Mouse (Mus musculus) inflammation-experienced regulatory T-cells, adult 6 months (primary cell): ENCODE data around the gene Spag17. TPM values are rescaled to one million over a fixed set of nuclear protein-coding genes. Genes with fewer than 3 reads are reported as not detected.

Source experiments
- ATAC-seq: one replicate; pipeline ENCODE4 v1.8.0; 2017
- polyA plus RNA-seq, 3 experiments: library from polyadenylated mRNA; unstranded; fragments of 100-300 nt; shearing (Covaris generic); gene quantifications; one replicate each; pipeline ENCODE4 v1.2.1; 2017

Gene Spag17
- polyA plus RNA-seq, 3 experiments from 2014 or later = not detected

DNA sequence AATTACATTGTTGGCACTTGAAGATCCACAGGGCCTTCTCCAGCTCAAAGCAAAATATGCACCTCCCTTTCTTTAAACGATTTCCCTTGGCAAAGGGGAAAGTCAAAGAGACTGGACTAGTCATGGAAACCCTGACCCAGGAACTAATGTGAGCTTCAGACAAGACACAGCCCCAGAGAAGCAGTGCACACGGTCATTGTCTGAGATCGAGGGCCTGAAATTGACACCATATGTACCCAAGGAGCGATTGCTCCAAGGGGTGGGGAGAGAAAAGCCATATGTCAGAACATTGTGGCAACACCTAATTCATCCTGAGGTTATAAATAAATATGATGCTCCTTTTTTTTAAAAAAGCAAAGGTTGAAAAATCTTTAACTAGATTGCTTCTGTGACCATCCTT, 80.7 kb downstream of the Spag17 start:
- ATAC-seq = no peak

DNA sequence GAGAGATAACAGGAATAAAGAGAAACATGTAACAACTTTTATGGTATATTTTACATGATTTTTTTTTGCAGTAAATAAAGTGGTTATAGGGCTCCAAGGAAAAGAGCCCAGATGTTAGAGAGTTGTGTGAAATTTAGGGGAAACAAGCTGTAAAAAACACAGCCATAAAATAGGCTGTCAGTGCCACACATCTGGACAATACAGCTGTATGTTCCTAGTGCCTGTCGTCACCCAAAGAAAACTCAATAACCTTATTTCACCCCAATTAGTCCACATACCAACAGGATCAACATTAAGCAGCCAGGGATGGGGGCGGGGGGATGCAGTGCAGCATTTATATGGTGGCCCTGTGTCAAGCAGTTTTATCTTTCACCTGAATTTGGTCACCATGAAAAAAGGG, 81.1 kb downstream of the Spag17 start:
- no peak for ATAC-seq

DNA sequence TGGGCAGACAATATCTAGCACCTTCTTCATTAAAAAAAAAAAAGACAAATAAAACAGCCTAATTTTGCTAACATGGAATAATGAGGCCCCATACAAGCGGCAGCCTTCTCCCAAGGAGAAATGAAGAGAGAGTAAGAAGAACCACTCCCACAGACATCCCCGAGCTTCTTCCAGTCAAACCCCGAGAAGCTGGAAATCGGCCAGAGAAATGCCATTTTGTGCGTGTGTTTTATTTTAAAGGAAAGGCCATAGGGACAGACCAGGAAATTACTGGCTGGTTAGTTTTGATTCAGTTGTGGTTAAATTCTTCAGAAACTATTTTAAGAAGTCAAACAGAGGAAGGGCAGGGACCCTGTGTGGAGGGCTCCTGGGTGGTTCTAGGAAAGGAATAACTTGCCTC, 85.6 kb downstream of the Spag17 start:
- no peak for ATAC-seq

DNA sequence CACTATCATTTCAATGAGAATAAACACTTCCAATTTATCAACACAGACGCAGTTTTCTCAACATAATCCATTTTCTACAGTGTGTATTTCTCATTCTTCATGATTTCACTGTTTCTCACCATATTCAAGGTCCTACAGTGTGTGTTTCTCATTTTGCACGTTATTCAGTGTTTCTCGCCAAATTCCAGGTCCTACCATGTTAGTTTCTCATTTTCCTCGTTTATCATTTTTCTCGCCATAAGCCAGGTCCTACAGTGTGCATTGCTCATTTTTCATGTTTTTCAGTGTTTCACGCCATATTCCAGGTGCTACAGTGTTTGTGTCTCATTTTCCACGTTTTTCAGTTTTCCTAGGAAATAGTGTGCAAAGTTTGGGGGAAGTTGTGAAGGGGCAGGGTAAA, 95.8 kb downstream of the Spag17 start:
- no peak for ATAC-seq

DNA sequence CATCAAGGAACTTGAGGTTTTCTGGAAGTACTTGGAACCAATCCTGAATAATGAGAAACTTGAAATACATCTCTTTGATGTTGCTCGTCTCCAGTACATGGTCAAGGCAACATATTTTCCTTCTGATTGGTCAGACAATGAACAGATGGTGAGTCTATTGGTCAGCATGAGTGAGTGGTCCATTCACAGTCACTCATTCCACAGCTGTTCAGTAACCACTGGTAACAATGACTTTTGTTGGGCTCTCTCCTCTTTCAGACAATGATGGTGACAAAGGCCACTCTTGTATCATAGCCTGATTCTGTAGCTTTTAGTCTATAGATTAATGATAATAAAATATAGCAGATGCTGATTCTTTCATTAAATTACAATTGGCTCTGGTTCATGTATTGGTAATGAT, 119.5 kb downstream of the Spag17 start:
- ATAC-seq = no peak

DNA sequence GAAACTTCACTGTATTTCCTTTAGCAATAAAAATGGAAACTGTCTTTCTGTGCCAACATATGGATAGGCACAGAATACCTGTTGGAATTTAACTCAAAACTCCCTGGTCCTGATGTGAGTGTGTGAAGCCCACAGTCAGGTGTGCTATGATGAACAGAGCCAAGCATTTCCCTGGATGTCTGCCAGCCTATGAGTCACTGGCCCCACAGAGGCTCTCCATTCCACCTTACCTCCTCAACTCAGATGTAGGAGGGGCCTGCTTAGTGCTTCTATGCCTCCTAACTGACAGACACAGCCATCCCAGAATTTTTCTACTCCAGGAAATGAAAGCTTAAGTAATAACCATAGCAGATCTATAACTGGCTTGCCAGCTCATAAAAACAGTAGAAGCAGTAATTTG, 124.6 kb downstream of the Spag17 start:
- ATAC-seq = no peak

DNA sequence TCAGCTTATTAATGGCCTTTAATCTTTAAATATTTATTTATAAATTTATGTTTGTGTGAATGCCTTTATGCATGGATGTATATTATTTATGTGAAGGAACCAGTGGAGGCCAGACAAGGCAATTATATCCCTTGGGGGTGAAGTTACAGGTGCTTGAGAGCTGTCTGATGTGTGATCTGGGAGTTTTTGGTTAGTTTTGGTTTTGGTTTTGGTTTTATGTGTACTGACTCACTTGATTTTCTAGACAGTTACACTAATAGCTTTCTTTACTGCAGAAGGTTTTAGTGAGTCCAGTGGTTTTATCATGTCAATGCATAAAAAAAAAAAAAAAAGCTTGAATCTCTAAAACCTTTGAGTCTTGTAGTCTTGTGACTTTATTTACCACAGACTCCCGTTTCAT, 128.9 kb downstream of the Spag17 start:
- no peak for ATAC-seq

DNA sequence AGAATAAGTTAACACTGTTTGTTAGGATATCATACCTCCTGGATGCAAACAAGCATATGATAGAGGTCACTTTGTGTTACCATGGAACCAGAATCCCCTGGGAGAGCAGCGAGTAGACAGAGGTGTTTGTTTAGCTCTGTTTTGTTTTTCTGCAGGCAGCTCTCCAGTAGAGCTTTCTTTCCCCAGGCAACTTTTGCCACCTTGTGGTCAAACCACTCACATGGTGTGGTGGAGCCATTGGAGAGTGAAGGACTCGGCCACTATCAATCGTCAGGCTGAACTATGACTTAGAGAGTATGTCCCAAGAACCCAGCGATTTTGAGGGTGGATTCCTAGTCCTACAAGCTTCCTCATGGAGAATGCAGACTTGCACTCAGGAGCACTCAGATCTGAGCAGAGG, 146.1 kb downstream of the Spag17 start:
- ATAC-seq = no peak

DNA sequence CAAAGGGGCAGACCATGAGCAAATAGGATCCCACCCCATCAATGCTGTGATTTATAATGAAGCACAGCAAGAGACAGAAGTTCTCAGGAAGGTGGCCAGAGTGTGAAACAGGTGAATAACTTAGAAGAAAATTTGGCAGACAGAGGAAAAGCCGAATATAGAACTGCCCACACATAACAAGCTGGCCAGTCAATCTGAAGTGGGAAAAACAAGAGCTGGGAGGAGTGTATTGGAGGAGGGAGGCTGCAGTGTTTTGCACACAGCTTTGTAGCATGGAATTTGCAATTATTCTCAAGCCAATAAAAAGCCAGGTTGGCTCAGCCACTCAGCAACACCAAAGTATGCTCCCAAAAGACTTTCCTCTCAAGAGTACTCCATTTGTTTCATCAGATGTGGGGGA, 147.8 kb downstream of the Spag17 start:
- no peak for ATAC-seq

DNA sequence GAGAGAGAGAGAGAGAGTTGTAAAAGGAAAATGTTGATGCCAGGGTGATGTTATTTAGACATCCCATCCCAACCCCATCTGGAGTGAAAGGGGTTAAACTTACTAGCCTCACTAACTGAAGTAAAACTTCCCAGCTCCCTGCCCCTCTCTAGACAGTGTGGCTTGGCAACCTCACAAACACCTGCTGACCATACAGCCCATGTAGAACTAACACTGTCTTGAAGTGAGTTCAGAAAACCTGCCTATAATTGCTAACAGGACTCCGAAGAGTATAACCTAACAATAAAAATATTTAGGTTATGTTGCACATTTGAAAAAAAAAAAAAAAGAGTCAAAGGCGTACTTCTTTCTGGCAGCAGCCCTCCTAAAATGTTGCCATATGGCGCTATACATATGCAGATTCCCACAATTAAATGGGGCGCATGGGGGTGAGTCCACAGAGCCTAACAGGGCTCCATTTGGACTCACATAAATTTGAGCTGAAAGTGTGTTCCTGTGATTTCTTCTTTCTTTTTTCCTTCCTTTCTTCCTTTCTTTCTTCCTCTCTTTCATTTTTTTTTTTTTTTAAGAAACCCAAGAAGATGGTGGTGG, 149.3 kb downstream of the Spag17 start:
- no peak for ATAC-seq

DNA sequence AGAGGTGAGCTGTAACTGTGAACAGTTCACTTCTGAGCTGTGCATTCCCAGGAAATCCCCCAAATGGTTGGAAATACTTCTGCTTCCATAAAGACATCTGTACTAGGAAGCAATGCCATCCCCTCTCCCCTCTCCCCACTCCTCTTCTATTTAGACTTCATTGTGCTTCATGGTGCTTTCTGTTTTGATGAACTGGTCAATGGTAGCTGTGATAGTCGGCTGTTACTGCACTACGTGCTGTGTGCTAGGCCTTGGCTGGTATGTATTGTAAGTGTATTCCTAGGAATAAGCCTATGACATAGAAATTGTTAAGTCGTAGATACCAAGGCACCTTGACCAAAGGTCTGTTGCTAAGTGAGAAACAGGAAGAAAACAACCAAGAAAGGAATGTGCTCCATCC, 149.9 kb downstream of the Spag17 start:
- ATAC-seq = no peak

DNA sequence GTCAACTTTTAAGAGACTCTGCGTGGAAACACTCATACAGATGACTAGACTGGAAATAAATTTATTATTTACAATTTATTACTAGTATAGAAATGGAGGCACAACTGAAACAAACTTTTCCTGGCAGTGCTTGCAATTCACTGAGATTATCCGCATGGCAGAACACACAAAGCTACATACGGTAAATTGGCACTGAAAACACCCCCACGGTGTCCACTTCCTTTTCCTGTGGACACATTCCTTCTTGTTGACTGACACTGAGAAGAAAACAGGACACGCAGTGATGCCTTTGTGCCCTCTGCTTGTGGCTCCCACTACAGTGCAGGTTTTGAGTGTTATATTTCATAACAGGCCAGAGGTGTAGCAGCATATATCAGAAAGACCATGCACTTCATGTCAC, 151.6 kb downstream of the Spag17 start:
- no peak for ATAC-seq

DNA sequence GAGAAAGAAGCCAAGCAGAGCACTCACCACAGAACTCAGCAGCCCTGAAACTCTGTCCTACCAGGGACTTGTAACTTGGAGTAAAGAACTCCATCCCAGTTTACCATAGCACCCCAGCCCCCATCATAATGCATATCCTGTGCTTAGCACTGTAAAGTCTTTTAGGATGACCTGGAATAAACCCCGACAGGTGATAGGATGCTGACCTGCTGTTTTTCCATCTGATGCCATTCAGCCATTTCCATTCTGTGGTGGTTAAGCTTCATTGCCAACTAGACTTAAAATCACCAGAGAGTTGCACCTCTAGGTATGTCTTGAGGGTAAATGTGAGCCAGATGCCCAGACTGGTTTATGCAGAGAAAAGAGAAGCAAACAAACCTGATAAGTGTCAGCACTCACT, 189.2 kb downstream of the Spag17 start:
- no peak for ATAC-seq

DNA sequence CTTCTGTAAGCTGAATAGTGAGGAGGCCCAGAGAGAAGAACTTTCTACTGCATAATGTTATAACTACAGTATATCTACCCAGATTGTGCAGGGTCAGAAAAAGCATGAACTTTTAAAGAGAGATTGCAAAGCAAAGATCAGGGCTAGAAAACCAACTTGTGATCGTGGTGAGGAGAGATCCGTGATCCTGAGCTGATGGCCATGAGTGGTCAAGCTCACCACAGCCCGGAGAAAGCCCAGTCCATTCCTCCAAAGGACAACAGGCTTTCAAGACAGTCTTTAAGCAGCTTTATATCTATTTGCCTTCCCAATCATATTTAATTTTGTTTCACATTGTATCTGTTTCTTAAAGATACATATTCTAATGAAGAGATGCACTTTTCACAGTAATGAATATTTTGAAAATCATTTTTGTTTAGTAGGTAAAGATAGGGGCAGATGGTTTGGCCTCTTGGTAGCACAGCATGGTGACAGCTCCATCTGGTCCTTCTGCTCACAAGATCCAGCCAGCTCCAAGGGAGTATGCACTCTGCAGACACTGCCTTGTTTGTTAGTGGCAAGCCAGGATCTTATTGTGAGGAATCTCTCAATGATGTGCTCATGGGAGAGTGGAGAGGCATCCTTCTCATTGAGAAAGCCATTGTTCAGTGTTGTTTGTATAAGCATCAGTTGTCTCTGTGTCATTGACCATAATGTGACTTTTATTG, 217.3 kb downstream of the Spag17 start:
- ATAC-seq = no peak

DNA sequence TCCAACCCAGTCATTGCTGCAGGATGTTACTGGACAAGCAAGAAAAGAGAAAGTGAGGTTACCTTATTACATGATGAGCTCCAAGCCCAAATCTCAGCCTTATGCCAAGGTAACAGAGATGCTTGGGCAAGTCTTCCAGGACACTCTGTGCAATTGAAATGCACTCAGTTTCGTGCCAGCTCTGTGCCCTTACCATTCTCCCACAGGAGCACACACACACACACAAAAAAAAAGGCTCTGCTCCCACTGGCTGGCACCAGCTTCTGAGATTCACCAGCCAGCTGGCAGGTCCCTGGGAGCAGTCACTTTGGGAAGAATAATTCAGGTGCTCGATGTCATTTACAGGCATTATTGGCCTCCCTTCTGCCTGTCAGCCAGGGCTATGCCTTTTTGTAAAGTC, 221.5 kb downstream of the Spag17 start:
- no peak for ATAC-seq

DNA sequence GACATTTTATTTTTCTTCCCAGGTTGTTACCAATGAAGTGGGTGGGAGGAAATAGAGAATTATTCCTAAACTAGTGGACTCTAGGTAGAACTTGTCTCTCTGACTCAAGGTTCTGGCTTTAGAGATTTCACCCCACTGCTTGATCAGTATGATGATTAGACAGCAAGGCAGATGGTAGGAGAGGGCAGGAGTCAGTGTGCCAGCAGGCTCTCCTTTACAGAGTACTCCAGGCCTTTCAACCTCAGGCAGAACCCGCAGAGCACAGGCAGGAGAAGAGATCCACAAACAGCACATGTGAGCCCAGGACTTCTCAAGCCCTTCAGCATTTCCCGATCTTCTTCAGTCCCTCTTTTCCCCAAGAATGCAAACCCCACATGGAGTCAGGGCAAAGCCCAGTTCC, 233.5 kb downstream of the Spag17 start:
- no peak for ATAC-seq

DNA sequence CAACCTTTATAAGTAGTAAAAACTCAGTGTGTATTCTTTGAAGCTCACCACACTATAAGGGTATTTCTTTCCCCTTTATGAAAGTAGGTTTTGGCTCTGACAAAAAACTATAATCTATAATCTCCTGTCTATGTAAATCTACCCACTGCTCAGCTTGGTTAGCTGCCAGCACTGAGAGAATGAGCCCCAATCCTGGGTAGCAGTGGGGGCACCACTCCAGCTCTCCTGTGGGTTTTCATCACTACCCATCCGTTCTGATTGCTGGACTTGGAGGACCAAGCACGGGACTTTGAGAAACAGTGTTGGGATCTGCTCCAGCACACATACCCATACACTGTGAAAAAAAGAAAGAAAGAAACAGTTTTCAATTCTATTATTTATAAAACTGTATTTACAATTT, 236.8 kb downstream of the Spag17 start:
- ATAC-seq = no peak

DNA sequence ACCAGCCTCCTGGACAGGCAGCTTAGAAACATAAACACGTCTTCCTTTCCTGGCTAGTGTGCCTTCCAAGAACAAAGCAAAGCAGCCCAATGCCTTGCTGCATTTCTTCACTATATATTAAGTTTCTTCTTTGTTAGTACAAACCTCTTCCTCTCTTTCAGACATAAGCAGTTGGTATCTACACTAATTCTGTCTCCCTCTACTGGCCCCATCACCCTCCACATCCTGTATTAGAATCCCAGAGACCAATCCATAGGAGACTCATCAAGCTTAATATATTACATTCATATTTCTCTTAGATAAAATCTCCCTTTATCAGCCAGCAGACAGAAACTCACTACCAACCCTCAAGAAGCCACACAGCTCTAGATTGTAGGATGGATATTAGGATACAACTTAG, 237.2 kb downstream of the Spag17 start:
- no peak for ATAC-seq

DNA sequence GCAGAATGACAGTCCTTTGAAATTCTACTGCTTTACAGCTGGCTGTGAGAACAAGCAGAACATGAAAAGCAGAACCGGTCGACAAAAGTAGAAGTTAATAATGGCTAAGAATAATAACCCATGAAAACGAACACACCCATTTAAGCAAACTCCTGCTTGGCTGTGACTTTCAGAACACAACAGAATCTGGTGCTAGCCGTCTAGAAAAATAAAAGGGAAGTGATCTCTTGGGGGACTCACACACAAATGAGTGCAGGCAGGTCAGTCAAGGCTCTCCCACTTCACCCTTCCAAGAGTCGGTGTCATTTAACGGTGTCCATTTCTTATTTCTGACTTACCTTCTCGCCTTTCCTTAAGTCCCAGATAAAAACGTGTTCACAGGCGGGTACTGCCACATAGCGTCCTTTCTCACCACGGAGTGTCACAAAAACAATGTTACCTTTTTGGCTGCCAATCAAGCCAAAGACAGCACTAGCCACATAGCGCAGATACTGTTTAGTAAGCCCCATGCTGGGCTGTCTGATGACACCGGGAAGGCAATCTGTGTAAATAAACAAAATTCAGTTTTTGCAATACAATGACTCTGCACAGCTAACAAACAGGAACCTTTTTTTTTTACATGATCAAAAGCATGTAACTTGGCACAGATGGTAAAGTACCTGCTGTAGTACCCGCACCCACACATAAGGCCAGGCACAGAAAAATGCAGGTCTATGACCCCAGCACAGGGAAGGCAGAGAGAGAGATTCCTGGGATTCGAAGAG, 275.7 kb downstream of the Spag17 start:
- no peak for ATAC-seq

DNA sequence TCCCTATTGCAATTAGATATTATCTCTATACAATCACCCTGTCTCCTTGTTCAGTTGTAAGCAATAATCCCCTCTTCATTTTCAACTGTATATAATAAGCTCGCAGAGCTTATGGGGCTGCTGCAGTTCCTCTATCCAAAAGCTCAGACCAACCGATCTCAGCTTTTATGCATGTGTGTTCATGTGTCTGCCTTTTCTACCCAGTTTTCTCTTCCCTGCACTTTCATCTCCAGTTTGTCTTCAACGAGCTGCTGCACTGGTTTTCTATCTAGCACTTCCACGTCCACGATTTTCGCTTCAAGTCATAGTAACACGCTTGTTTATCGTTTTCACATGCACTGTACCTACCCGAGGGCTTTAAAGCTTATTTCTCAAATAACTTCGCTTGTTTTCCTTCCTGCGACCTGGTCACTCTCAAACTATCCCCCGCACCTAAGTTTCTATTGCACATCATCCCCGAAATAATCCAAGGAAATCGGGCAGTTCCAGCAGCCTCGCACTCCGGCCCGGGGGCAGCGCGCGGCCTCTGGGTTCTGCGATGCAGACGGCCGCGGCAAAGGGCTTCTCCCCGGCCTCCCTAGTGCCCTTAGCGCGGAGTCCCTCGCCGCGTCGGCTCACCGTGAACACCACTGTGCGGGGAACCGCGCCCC, 276.6 kb downstream of the Spag17 start:
- ATAC-seq = no peak

DNA sequence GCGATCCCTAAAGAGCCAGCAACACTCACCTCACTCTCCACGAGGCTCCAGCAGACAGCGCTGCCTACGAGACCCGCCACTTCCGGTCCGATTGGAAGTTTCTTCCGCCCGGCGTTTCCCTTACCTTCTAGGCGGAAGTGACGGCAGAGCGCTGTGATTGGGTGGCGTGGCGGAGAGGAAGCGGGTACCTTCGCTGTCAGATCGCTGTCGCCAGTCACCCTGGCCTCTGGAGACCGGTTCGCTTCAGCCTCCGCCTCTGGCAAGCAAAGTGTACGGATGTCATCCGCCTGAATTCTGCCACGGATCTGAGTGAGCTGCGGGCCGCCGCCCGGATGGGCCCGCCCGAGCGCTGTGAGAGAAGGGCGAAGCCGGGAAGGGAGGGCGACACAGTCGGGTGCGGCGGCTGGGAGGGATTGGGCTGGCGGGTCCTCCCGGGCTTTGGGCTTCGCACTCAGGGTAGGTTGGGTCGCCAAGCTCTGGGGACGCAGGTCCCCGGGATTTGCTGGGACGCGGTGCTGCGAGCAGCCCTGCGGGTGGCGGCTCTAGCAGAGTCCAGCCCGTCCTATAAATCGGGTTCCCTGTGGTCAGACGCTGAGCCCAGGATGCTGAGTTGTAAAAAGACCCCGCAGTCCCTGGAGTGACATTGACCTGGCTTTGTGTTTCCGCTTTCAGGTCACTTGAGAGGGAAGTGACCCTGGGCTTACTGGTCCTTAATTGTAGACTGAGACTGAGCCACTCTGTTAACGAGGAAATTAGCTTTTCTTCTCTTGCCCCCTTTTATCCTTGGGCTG, 277.3 kb downstream of the Spag17 start, which contains the start of the genes Gdap2 and Wdr3:
TSS of gene Gdap2 (plus strand) at position 67 of the 791 bp plus-strand sequence.
TSS of gene Wdr3 (minus strand) at position 93 of the 791 bp plus-strand sequence.
- peak; percentile 99 for ATAC-seq

DNA sequence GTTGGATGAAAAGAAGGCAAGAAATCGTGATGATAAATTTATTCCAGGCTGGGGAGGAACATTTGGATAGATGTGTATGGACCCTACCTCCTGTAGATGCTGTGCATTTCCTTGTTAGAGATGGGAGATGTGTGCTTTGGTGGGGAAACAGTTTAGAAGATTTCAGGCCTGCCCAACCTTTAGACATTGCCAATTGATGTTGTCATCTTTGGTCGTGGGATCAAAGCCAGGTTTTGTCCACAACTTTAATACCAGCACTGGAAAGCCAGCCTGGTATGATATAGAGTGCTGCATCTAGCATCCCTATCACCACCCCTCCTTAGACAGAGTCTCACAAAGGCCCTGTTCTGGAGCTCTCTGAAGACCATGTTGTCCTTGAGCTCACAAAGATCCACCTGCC, 278.4 kb downstream of the Spag17 start:
- ATAC-seq = no peak

DNA sequence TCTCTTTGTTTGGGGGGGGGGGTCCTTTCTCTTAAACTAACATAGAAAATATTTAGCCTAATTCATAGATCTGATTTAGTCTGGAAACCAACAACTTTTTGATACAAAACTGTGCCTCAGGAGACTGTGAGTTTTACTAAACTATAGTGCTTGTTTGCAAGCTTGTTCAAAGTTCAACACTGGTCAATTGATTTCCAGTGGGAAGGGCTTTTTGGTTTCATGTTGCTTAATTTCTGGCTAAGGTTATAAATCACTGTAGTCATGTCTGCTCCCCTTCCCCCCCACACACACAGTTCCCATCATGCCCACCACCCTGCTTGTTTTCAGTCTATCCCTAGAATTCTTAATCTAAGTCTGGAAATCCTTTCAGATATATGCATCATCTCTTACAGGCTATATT, 279.8 kb downstream of the Spag17 start:
- ATAC-seq = no peak
